17 mouse cellular contexts compared by ENCODE assay signal in the genomic region with DNA sequence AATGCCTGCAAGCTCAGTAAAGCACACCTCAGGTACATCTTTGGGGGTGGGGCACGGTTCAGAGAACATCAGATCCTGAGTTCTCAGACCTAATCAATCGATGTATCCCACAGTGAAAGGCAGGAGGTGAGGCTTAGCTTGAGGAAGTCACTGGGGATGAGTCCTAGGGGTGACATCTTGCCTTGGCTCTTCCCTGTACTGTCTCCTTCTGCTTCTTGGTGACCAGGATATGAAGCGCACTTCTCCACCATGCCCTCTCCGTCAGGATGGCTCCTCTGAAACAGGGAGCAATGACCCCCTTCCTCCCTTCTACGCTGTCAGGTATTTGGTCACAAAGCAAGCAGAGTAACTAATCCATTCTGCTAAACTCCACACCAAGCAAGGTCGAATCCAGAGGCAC.
DNase-seq lines count a peak whose midpoint lies in the region; ATAC-seq and TF ChIP-seq lines count a peak whose summit lies in the region.
"Had no signal": no experiment of that assay in that cellular context is flagged by ENCODE, and none has a peak within 500 bp of the region (broad histone marks: within the 10 kb centered on the region; RNA-seq: fewer than 3 reads in every experiment).

No protein-coding gene starts in this region.

- no peaks in the 10 kb centered on the region for H3K9me3 ChIP-seq in forebrain, embryonic 16.5 days (ENCODE audit: control insufficient read depth, low read length)
- H3K9me3 ChIP-seq in forebrain, postnatal 0 days (ENCODE audit: low read length): no peaks in the 10 kb centered on the region
- no peaks in the 10 kb centered on the region for H3K9me3 ChIP-seq in kidney, embryonic 16.5 days (ENCODE audit: low read length)
- no peaks in the 10 kb centered on the region for H3K9me3 ChIP-seq in kidney, embryonic 14.5 days (ENCODE audit: control insufficient read depth, low read length)
- H3K9me3 ChIP-seq in lung, embryonic 14.5 days (ENCODE audit: low read depth, low read length): no peaks in the 10 kb centered on the region
- H3K9me3 ChIP-seq: embryonic facial prominence, embryonic 13.5 days; heart, embryonic 12.5 days; hindbrain, embryonic 10.5 days had no signal

- no peak for DNase-seq in forebrain, postnatal 0 days
- no peak for DNase-seq in lung, embryonic 14.5 days
- DNase-seq in lung, postnatal 4 days: no peak
- DNase-seq in urinary bladder, postnatal 36 days (ENCODE audit: low spot score in 2 of 2): no peak
- DNase-seq: adrenal gland, adult 2 months; adrenal gland, postnatal 25 days; cerebellum, adult 9-11 months; cerebellum, postnatal 36 days; gastrocnemius, postnatal 14 days had no signal

- no peak overlapping the region for H3K9ac ChIP-seq in forebrain, embryonic 16.5 days (replicated peaks; ENCODE audit: low read depth, low read length)
- H3K9ac ChIP-seq in forebrain, postnatal 0 days: no peak overlapping the region
- H3K9ac ChIP-seq in kidney, embryonic 16.5 days (replicated peaks; ENCODE audit: low read length): no peak overlapping the region
- H3K9ac ChIP-seq in kidney, embryonic 14.5 days (ENCODE audit: low read depth, low read length): no peak overlapping the region
- H3K9ac ChIP-seq in lung, embryonic 14.5 days: no peak overlapping the region
- H3K9ac ChIP-seq: embryonic facial prominence, embryonic 13.5 days; heart, embryonic 12.5 days; hindbrain, embryonic 14.5 days had no signal

- no peaks in the 10 kb centered on the region for H3K27me3 ChIP-seq in forebrain, embryonic 16.5 days (replicated peaks; ENCODE audit: control insufficient read depth, insufficient read depth, low read length)
- no peaks in the 10 kb centered on the region for H3K27me3 ChIP-seq in forebrain, postnatal 0 days (ENCODE audit: insufficient read depth, low read length)
- H3K27me3 ChIP-seq in kidney, embryonic 16.5 days (ENCODE audit: insufficient read depth, low read length): no peaks in the 10 kb centered on the region
- no peaks in the 10 kb centered on the region for H3K27me3 ChIP-seq in kidney, embryonic 14.5 days (ENCODE audit: control insufficient read depth, insufficient read depth, low read length)
- no peaks in the 10 kb centered on the region for H3K27me3 ChIP-seq in lung, embryonic 14.5 days (ENCODE audit: insufficient read depth, low read length)
- H3K27me3 ChIP-seq in myocyte (ENCODE audit: control insufficient read depth, insufficient read depth, insufficient read length): no peaks in the 10 kb centered on the region
- H3K27me3 ChIP-seq: embryonic facial prominence, embryonic 13.5 days; heart, embryonic 12.5 days had no signal

- no peak for TF ChIP-seq CTCF in forebrain, postnatal 0 days (IDR thresholded peaks at IDR 0.05; ENCODE audit: low read depth)
- TF ChIP-seq CTCF in lung, embryonic 14.5 days (IDR thresholded peaks at IDR 0.05; ENCODE audit: low read depth): no peak

- H3ac ChIP-seq in myocyte (ENCODE audit: control insufficient read depth, insufficient read length): no peak overlapping the region

- 0 out of 2 replicates have a peak, but pooled peaks cover 3% of the 10 kb centered on the region for H3K4me1 ChIP-seq in forebrain, embryonic 16.5 days (replicated peaks; ENCODE audit: control insufficient read depth, insufficient read depth, low read length)
- H3K4me1 ChIP-seq in forebrain, postnatal 0 days (ENCODE audit: insufficient read depth): no peaks in the 10 kb centered on the region
- H3K4me1 ChIP-seq in kidney, embryonic 16.5 days (ENCODE audit: insufficient read depth, low read length): peaks cover 8% of the 10 kb centered on the region; the same call in 1 of the 2 replicates
- no peaks in the 10 kb centered on the region for H3K4me1 ChIP-seq in kidney, embryonic 14.5 days (ENCODE audit: control insufficient read depth, insufficient read depth, low read length)
- H3K4me1 ChIP-seq in lung, embryonic 14.5 days (ENCODE audit: insufficient read depth): no peaks in the 10 kb centered on the region; the same call in 1 of the 2 replicates
- H3K4me1 ChIP-seq: hindbrain, embryonic 10.5 days had no signal

- ATAC-seq in forebrain, embryonic 16.5 days: peak; percentile 16; the same call in 1 of the 2 replicates
- ATAC-seq in forebrain, postnatal 0 days: no peak
- 0 out of 2 replicates have a peak, but pooled peaks have one; percentile 15 for ATAC-seq in kidney, embryonic 16.5 days (ENCODE audit: low FRiP score, low TSS enrichment)
- ATAC-seq in kidney, embryonic 14.5 days (ENCODE audit: low FRiP score, low TSS enrichment): no peak
- 0 out of 2 replicates have a peak, but pooled peaks have one; percentile 52 for ATAC-seq in lung, embryonic 14.5 days (ENCODE audit: insufficient read depth)

- no peak for TF ChIP-seq POLR2A in myocyte (IDR thresholded peaks at IDR 0.05; ENCODE audit: insufficient read length, low read depth)

- peaks cover 11% of the 10 kb centered on the region for H3K79me2 ChIP-seq in myocyte (ENCODE audit: control insufficient read depth, insufficient read depth)

- WGBS in forebrain, embryonic 16.5 days: 89% methylated on average over 6 of the region's 6 CpGs
- WGBS in forebrain, postnatal 0 days: 92% methylated on average over 6 of the region's 6 CpGs
- 80% methylated on average over 6 of the region's 6 CpGs for WGBS in kidney, embryonic 16.5 days
- WGBS in kidney, embryonic 14.5 days: 82% methylated on average over 6 of the region's 6 CpGs
- WGBS in lung, embryonic 14.5 days: 93% methylated on average over 6 of the region's 6 CpGs

- no peak overlapping the region for H3K4me2 ChIP-seq in forebrain, embryonic 16.5 days (ENCODE audit: low read length)
- no peak overlapping the region for H3K4me2 ChIP-seq in forebrain, postnatal 0 days (ENCODE audit: low read depth)
- H3K4me2 ChIP-seq in kidney, embryonic 16.5 days (replicated peaks; ENCODE audit: low read depth, low read length): no peak overlapping the region
- no peak overlapping the region for H3K4me2 ChIP-seq in kidney, embryonic 14.5 days (replicated peaks; ENCODE audit: low read depth, low read length)
- no peak overlapping the region for H3K4me2 ChIP-seq in lung, embryonic 14.5 days
- peak overlapping the region; percentile 15 for H3K4me2 ChIP-seq in myocyte (ENCODE audit: low read depth)
- H3K4me2 ChIP-seq: embryonic facial prominence, embryonic 13.5 days; heart, embryonic 12.5 days; hindbrain, embryonic 14.5 days had no signal

- H3K36me3 ChIP-seq in forebrain, embryonic 16.5 days (ENCODE audit: control insufficient read depth, insufficient read depth): no peaks in the 10 kb centered on the region
- H3K36me3 ChIP-seq in forebrain, postnatal 0 days (ENCODE audit: insufficient read depth): no peaks in the 10 kb centered on the region
- no peaks in the 10 kb centered on the region for H3K36me3 ChIP-seq in kidney, embryonic 16.5 days (ENCODE audit: insufficient read depth, low read length)
- H3K36me3 ChIP-seq in kidney, embryonic 14.5 days (ENCODE audit: control insufficient read depth, insufficient read depth, low read length): 0 out of 2 replicates have a peak, but pooled peaks cover 4% of the 10 kb centered on the region
- H3K36me3 ChIP-seq in lung, embryonic 14.5 days (ENCODE audit: insufficient read depth): no peaks in the 10 kb centered on the region
- H3K36me3 ChIP-seq in myocyte (ENCODE audit: control insufficient read depth, insufficient read depth): peaks cover 15% of the 10 kb centered on the region
- H3K36me3 ChIP-seq: heart, embryonic 12.5 days had no signal

- H3K4me3 ChIP-seq in forebrain, embryonic 16.5 days (replicated peaks; ENCODE audit: low read length): no peak overlapping the region
- no peak overlapping the region for H3K4me3 ChIP-seq in forebrain, postnatal 0 days (ENCODE audit: low read depth, low read length)
- H3K4me3 ChIP-seq in kidney, embryonic 16.5 days (ENCODE audit: low read length): no peak overlapping the region
- H3K4me3 ChIP-seq in kidney, embryonic 14.5 days (ENCODE audit: low read length): no peak overlapping the region
- H3K4me3 ChIP-seq in lung, embryonic 14.5 days (ENCODE audit: low read depth, low read length): no peak overlapping the region
- H3K4me3 ChIP-seq in myocyte: no peak overlapping the region
- H3K4me3 ChIP-seq: embryonic facial prominence, embryonic 13.5 days; heart, embryonic 12.5 days; hindbrain, embryonic 10.5 days had no signal

- no peak overlapping the region for H3K27ac ChIP-seq in forebrain, embryonic 16.5 days (ENCODE audit: low read length)
- H3K27ac ChIP-seq in forebrain, postnatal 0 days (ENCODE audit: low read depth, low read length): no peak overlapping the region
- no peak overlapping the region for H3K27ac ChIP-seq in kidney, embryonic 16.5 days (ENCODE audit: low read length)
- H3K27ac ChIP-seq in kidney, embryonic 14.5 days (ENCODE audit: low read depth, low read length): no peak overlapping the region
- H3K27ac ChIP-seq in lung, embryonic 14.5 days (ENCODE audit: low read depth): no peak overlapping the region
- H3K27ac ChIP-seq: embryonic facial prominence, embryonic 13.5 days; hindbrain, embryonic 10.5 days; hindbrain, embryonic 14.5 days had no signal

TF ChIP-seq in myocyte, 11 proteins besides CTCF, POLR2A, EP300 and RAD21:
- TF ChIP-seq REST (IDR thresholded peaks at IDR 0.05; ENCODE audit: insufficient read depth, insufficient read length) (no peak), MYOG (IDR thresholded peaks at IDR 0.05; ENCODE audit: control insufficient read depth in 1 of 3, insufficient read depth in 1 of 3, insufficient read length in 2 of 3, low read depth in 2 of 3) (no peak), MYOD1 (IDR thresholded peaks at IDR 0.05; ENCODE audit: control insufficient read depth in 1 of 3, insufficient read length in 2 of 3, low read depth in 2 of 3) (no peak), E2F4 (IDR thresholded peaks at IDR 0.05; ENCODE audit: insufficient read depth) (no peak), USF1 (IDR thresholded peaks at IDR 0.05; ENCODE audit: low read depth) (no peak), SRF (IDR thresholded peaks at IDR 0.05; ENCODE audit: control insufficient read depth, insufficient read length, low read depth) (no peak), TCF3 (IDR thresholded peaks at IDR 0.05; ENCODE audit: insufficient read length, low read depth) (no peak), CEBPB (IDR thresholded peaks at IDR 0.05; ENCODE audit: insufficient read depth, poor library complexity, severe bottlenecking) (no peak), TCF12 (IDR thresholded peaks at IDR 0.05; ENCODE audit: insufficient read depth, poor library complexity, severe bottlenecking) (no peak), MAX (IDR thresholded peaks at IDR 0.05; ENCODE audit: low read depth) (no peak), POLR2AphosphoS2 (IDR thresholded peaks at IDR 0.05; ENCODE audit: insufficient read length, low read depth) (no peak)
TF ChIP-seq in myocyte: peak in this region for 0.

Comparison
In these comparisons a context has a peak if more than half of its experiments do, and no peak if none do; other contexts are left out.
1. ATAC-seq: peak in forebrain, embryonic 16.5 days (single experiment), kidney, embryonic 16.5 days (single experiment) and lung, embryonic 14.5 days (single experiment); none in forebrain, postnatal 0 days (single experiment) and kidney, embryonic 14.5 days (single experiment).